9 mouse cellular contexts compared by ENCODE assay signal in genomic region chr12:25083260-25084178, GRCm38 (mm10). TPM values are rescaled to one million over a fixed set of nuclear protein-coding genes. Genes with fewer than 3 reads are reported as not detected.
A peak's percentile ranks its signal among the peaks of the same experiment; 100 is the strongest.
DNase-seq lines count a peak whose midpoint lies in the region; ATAC-seq and TF ChIP-seq lines count a peak whose summit lies in the region.
"Had no signal": no experiment of that assay in that cellular context is flagged by ENCODE, and none has a peak within 500 bp of the region (broad histone marks: within the 10 kb centered on the region; RNA-seq: fewer than 3 reads in every experiment).

No protein-coding gene starts in this region.

- TF ChIP-seq EP300 in liver, postnatal 0 days (IDR thresholded peaks at IDR 0.05; ENCODE audit: low read depth), result 0 out of 2 replicates have a peak, but pooled peaks have one; percentile 9

- WGBS in forebrain, embryonic 11.5 days, result 38% methylated on average over 26 of the region's 26 CpGs
- WGBS in forebrain, embryonic 16.5 days, result 38% methylated on average over 26 of the region's 26 CpGs
- 42% methylated on average over 23 of the region's 26 CpGs for WGBS in liver, postnatal 0 days (ENCODE audit: insufficient replicate concordance)
- 35% methylated on average over 26 of the region's 26 CpGs for WGBS in liver, embryonic 12.5 days (ENCODE audit: insufficient replicate concordance)
- 39% methylated on average over 26 of the region's 26 CpGs for WGBS in embryonic facial prominence, embryonic 14.5 days
- 45% methylated on average over 26 of the region's 26 CpGs for WGBS in limb, embryonic 13.5 days

- no peaks in the 10 kb centered on the region for H3K9me3 ChIP-seq in forebrain, embryonic 11.5 days (ENCODE audit: control insufficient read depth, low read length)
- H3K9me3 ChIP-seq in forebrain, embryonic 16.5 days (ENCODE audit: control insufficient read depth, low read length), result no peaks in the 10 kb centered on the region
- no peaks in the 10 kb centered on the region for H3K9me3 ChIP-seq in liver, postnatal 0 days (ENCODE audit: low read length)
- no peaks in the 10 kb centered on the region for H3K9me3 ChIP-seq in liver, embryonic 12.5 days (replicated peaks)
- H3K9me3 ChIP-seq in embryonic facial prominence, embryonic 14.5 days (ENCODE audit: control insufficient read depth, low read length), result no peaks in the 10 kb centered on the region
- no peaks in the 10 kb centered on the region for H3K9me3 ChIP-seq in limb, embryonic 13.5 days

- no peak for DNase-seq in forebrain, embryonic 11.5 days (ENCODE audit: low spot score)
- no peak for DNase-seq in liver, postnatal 0 days
- peak; percentile 7 for DNase-seq in embryonic facial prominence, embryonic 14.5 days (ENCODE audit: low spot score)
- DNase-seq in adrenal gland, adult 18-20 months (ENCODE audit: low spot score in 2 of 2), result no peak
- DNase-seq in urinary bladder, postnatal 4 days (ENCODE audit: low spot score in 2 of 2), result no peak
- DNase-seq: cerebellum, adult 11 months had no signal

- no peaks in the 10 kb centered on the region for H3K4me1 ChIP-seq in forebrain, embryonic 11.5 days (replicated peaks; ENCODE audit: control insufficient read depth, insufficient read depth, low read length)
- H3K4me1 ChIP-seq in forebrain, embryonic 16.5 days (replicated peaks; ENCODE audit: control insufficient read depth, insufficient read depth, low read length), result no peaks in the 10 kb centered on the region
- no peaks in the 10 kb centered on the region for H3K4me1 ChIP-seq in liver, postnatal 0 days (ENCODE audit: insufficient read depth)
- no peaks in the 10 kb centered on the region for H3K4me1 ChIP-seq in liver, embryonic 12.5 days
- H3K4me1 ChIP-seq in embryonic facial prominence, embryonic 14.5 days (ENCODE audit: control insufficient read depth, insufficient read depth, low read length), result peaks cover 4% of the 10 kb centered on the region; the same call in 1 of the 2 replicates
- peaks cover 15% of the 10 kb centered on the region; the same call in 1 of the 2 replicates for H3K4me1 ChIP-seq in limb, embryonic 13.5 days

- no peak for ATAC-seq in forebrain, embryonic 11.5 days (replicated peaks; ENCODE audit: low FRiP score)
- ATAC-seq in forebrain, embryonic 16.5 days, result no peak
- no peak for ATAC-seq in liver, postnatal 0 days
- no peak for ATAC-seq in liver, embryonic 12.5 days
- ATAC-seq in embryonic facial prominence, embryonic 14.5 days (ENCODE audit: low read depth), result peak; percentile 60; the same call in 1 of the 2 replicates
- ATAC-seq in limb, embryonic 13.5 days (ENCODE audit: low FRiP score, low read depth), result no peak

- no peaks in the 10 kb centered on the region for H3K36me3 ChIP-seq in forebrain, embryonic 11.5 days (ENCODE audit: control insufficient read depth, insufficient read depth, low read length)
- H3K36me3 ChIP-seq in forebrain, embryonic 16.5 days (ENCODE audit: control insufficient read depth, insufficient read depth), result no peaks in the 10 kb centered on the region
- H3K36me3 ChIP-seq in liver, postnatal 0 days (replicated peaks; ENCODE audit: insufficient read depth, low read length), result no peaks in the 10 kb centered on the region
- no peaks in the 10 kb centered on the region for H3K36me3 ChIP-seq in liver, embryonic 12.5 days
- H3K36me3 ChIP-seq in embryonic facial prominence, embryonic 14.5 days (ENCODE audit: control insufficient read depth, insufficient read depth, low read length), result no peaks in the 10 kb centered on the region
- H3K36me3 ChIP-seq in limb, embryonic 13.5 days, result no peaks in the 10 kb centered on the region

- TF ChIP-seq CTCF in liver, postnatal 0 days (IDR thresholded peaks at IDR 0.05; ENCODE audit: low read depth), result no peak

- no peak overlapping the region for H3K27ac ChIP-seq in forebrain, embryonic 11.5 days (ENCODE audit: low read depth, low read length)
- H3K27ac ChIP-seq in forebrain, embryonic 16.5 days (ENCODE audit: low read length), result no peak overlapping the region
- H3K27ac ChIP-seq in liver, postnatal 0 days (ENCODE audit: low read depth), result no peak overlapping the region
- H3K27ac ChIP-seq in liver, embryonic 12.5 days, result no peak overlapping the region
- H3K27ac ChIP-seq in embryonic facial prominence, embryonic 14.5 days (replicated peaks; ENCODE audit: low read depth, low read length), result no peak overlapping the region
- no peak overlapping the region for H3K27ac ChIP-seq in limb, embryonic 13.5 days

- H3K4me2 ChIP-seq in forebrain, embryonic 11.5 days (ENCODE audit: low read depth, low read length, severe bottlenecking), result 0 out of 2 replicates have a peak overlapping the region, but pooled peaks have one; percentile 16
- no peak overlapping the region for H3K4me2 ChIP-seq in forebrain, embryonic 16.5 days (ENCODE audit: low read length)
- no peak overlapping the region for H3K4me2 ChIP-seq in liver, postnatal 0 days (ENCODE audit: low read depth, low read length)
- H3K4me2 ChIP-seq in liver, embryonic 12.5 days, result no peak overlapping the region
- H3K4me2 ChIP-seq in embryonic facial prominence, embryonic 14.5 days (ENCODE audit: low read depth, low read length), result peak overlapping the region; percentile 33
- peak overlapping the region; percentile 48 for H3K4me2 ChIP-seq in limb, embryonic 13.5 days (replicated peaks)

- no peak overlapping the region for H3K9ac ChIP-seq in forebrain, embryonic 11.5 days (ENCODE audit: low read length)
- H3K9ac ChIP-seq in forebrain, embryonic 16.5 days (replicated peaks; ENCODE audit: low read depth, low read length), result no peak overlapping the region
- no peak overlapping the region for H3K9ac ChIP-seq in liver, postnatal 0 days (replicated peaks)
- no peak overlapping the region for H3K9ac ChIP-seq in liver, embryonic 12.5 days
- no peak overlapping the region for H3K9ac ChIP-seq in embryonic facial prominence, embryonic 14.5 days (ENCODE audit: low read depth, low read length)
- no peak overlapping the region for H3K9ac ChIP-seq in limb, embryonic 13.5 days

- H3K4me3 ChIP-seq in forebrain, embryonic 11.5 days (ENCODE audit: low read depth, low read length), result no peak overlapping the region
- no peak overlapping the region for H3K4me3 ChIP-seq in forebrain, embryonic 16.5 days (replicated peaks; ENCODE audit: low read length)
- H3K4me3 ChIP-seq in liver, postnatal 0 days (ENCODE audit: low read depth, low read length), result no peak overlapping the region
- no peak overlapping the region for H3K4me3 ChIP-seq in liver, embryonic 12.5 days
- H3K4me3 ChIP-seq in embryonic facial prominence, embryonic 14.5 days (ENCODE audit: low read depth, low read length), result 0 out of 2 replicates have a peak overlapping the region, but pooled peaks have one; percentile 4
- peak overlapping the region; percentile 17 for H3K4me3 ChIP-seq in limb, embryonic 13.5 days

- no peaks in the 10 kb centered on the region for H3K27me3 ChIP-seq in forebrain, embryonic 11.5 days (ENCODE audit: control insufficient read depth, insufficient read depth, low read length)
- no peaks in the 10 kb centered on the region for H3K27me3 ChIP-seq in forebrain, embryonic 16.5 days (replicated peaks; ENCODE audit: control insufficient read depth, insufficient read depth, low read length)
- no peaks in the 10 kb centered on the region for H3K27me3 ChIP-seq in liver, postnatal 0 days (ENCODE audit: insufficient read depth, low read length)
- peaks cover 11% of the 10 kb centered on the region for H3K27me3 ChIP-seq in liver, embryonic 12.5 days (replicated peaks)
- H3K27me3 ChIP-seq in embryonic facial prominence, embryonic 14.5 days (replicated peaks; ENCODE audit: control insufficient read depth, insufficient read depth, low read length), result no peaks in the 10 kb centered on the region
- H3K27me3 ChIP-seq in limb, embryonic 13.5 days, result no peaks in the 10 kb centered on the region

RNA-seq across cellular contexts. Expression of gene Id2, which starts 13.4 kb away (rescaled TPM):
- polyA plus RNA-seq in forebrain, embryonic 11.5 days (2014; fragmentation: Nextera tagmentation; extraction: Ambion mirVana), result 188 and 198 TPM in 2 replicates
- 592 and 764 TPM in 2 replicates for polyA plus RNA-seq in forebrain, embryonic 16.5 days (2015; fragmentation: Nextera tagmentation; extraction: Ambion mirVana)
- 245 and 376 TPM in 2 replicates for polyA plus RNA-seq in liver, postnatal 0 days (2015; fragmentation: Nextera tagmentation; extraction: Ambion mirVana)
- polyA plus RNA-seq in liver, embryonic 12.5 days (2016; fragmentation: Nextera tagmentation; extraction: Ambion mirVana), result 111 and 112 TPM in 2 replicates
- polyA plus RNA-seq in embryonic facial prominence, embryonic 14.5 days (2014; fragmentation: Nextera tagmentation; extraction: Ambion mirVana), result 301 and 307 TPM in 2 replicates
- 388 and 402 TPM in 2 replicates for polyA plus RNA-seq in limb, embryonic 13.5 days (2015; fragmentation: Nextera tagmentation; extraction: Ambion mirVana)
- 100 to 1,000 TPM; 404 to 543 TPM for total RNA-seq in adrenal gland, adult 18-20 months (2021)

Comparison
In these comparisons a context has a peak if more than half of its experiments do, and no peak if none do; other contexts are left out.
1. H3K4me2 ChIP-seq: peak in forebrain, embryonic 11.5 days (single experiment), embryonic facial prominence, embryonic 14.5 days (single experiment) and limb, embryonic 13.5 days (single experiment); none in forebrain, embryonic 16.5 days (single experiment), liver, postnatal 0 days (single experiment) and liver, embryonic 12.5 days (single experiment).
2. H3K4me3 ChIP-seq: peak in embryonic facial prominence, embryonic 14.5 days (single experiment) and limb, embryonic 13.5 days (single experiment); none in forebrain, embryonic 11.5 days (single experiment), forebrain, embryonic 16.5 days (single experiment), liver, postnatal 0 days (single experiment) and liver, embryonic 12.5 days (single experiment).